Comparison of ENCODE assay signal across 12 mouse cellular contexts in the genomic region with DNA sequence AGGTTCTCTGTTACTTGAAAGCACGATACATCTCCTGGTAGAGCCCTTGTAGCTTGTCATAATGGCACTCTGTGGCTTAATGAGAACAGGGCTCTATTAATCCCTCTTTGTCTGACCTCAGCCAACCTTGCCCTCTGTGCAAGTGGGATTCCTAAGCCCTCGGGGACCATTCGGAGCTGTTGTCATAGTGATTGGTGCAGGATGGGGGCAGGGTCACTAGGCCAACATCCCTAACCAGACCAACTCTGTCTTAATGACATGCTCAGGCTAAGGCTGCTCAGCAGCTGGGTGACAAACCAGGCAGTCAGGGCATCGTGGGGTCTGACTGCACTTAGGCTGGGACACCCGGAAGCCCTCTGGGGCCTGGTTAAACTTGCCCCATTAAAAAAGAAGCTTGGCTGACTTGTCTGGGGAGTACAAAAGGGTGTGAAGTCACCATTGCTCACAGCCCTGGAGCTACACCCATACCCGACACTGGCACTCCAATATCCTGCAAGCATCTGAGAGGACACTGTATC. TPM values are rescaled to one million over a fixed set of nuclear protein-coding genes. Genes with fewer than 3 reads are reported as not detected.
DNase-seq lines count a peak whose midpoint lies in the region; ATAC-seq lines count a peak whose summit lies in the region.
"Had no signal": no experiment of that assay in that cellular context is flagged by ENCODE, and none has a peak within 500 bp of the region (broad histone marks: within the 10 kb centered on the region; RNA-seq: fewer than 3 reads in every experiment).

No protein-coding gene starts in this region.

- H3K9me3 ChIP-seq in midbrain, embryonic 12.5 days: no peaks in the 10 kb centered on the region
- H3K9me3 ChIP-seq: G1E; limb, embryonic 15.5 days had no signal

- H3K36me3 ChIP-seq in midbrain, embryonic 12.5 days: no peaks in the 10 kb centered on the region
- H3K36me3 ChIP-seq: G1E; limb, embryonic 15.5 days had no signal

- no peaks in the 10 kb centered on the region for H3K27me3 ChIP-seq in midbrain, embryonic 12.5 days
- H3K27me3 ChIP-seq: limb, embryonic 15.5 days had no signal

- peaks cover 17% of the 10 kb centered on the region for H3K4me1 ChIP-seq in midbrain, embryonic 12.5 days

- H3K4me3 ChIP-seq in midbrain, embryonic 12.5 days: no peak overlapping the region
- H3K4me3 ChIP-seq: limb, embryonic 15.5 days had no signal

- peak; percentile 88 for ATAC-seq in midbrain, embryonic 12.5 days (ENCODE audit: low FRiP score, low read depth)

- peak; percentile 58 for DNase-seq in Muller cell, postnatal 12 days (ENCODE audit: inconsistent ontology term)
- DNase-seq in embryo, embryonic 10 days (ENCODE audit: low spot score): peak; percentile 94
- DNase-seq in forelimb bud, embryonic 11.5 days (ENCODE audit: low read depth, low spot score): peak; percentile 69
- no peak for DNase-seq in right cerebral cortex, postnatal 4 days
- DNase-seq in adrenal gland, adult 2 months: no peak
- DNase-seq in left cerebral cortex, adult 18-20 months (ENCODE audit: low spot score in 2 of 2): no peak
- DNase-seq: adrenal gland, postnatal 36 days; kidney, adult 9 months; right cerebral cortex, postnatal 25 days had no signal

- H3K9ac ChIP-seq in midbrain, embryonic 12.5 days (replicated peaks): no peak overlapping the region
- H3K9ac ChIP-seq: limb, embryonic 15.5 days had no signal

- WGBS in midbrain, embryonic 12.5 days: 6% methylated on average over 6 of the region's 6 CpGs

- peak overlapping the region; percentile 54 for H3K27ac ChIP-seq in midbrain, embryonic 12.5 days (replicated peaks)
- H3K27ac ChIP-seq: limb, embryonic 15.5 days had no signal

- H3K4me2 ChIP-seq in midbrain, embryonic 12.5 days (replicated peaks): 0 out of 2 replicates have a peak overlapping the region, but pooled peaks have one; percentile 3
- H3K4me2 ChIP-seq: limb, embryonic 15.5 days had no signal

RNA-seq across cellular contexts. Expression of a gene that starts 51.1 kb away (rescaled TPM):
- polyA plus RNA-seq in midbrain, embryonic 12.5 days (2016; fragmentation: Nextera tagmentation; extraction: Ambion mirVana): 11.3 and 11.4 TPM in 2 replicates
- 10 to 100 TPM; 13.8 to 22.0 TPM for total RNA-seq in adrenal gland, adult 2 months (2021)
- polyA plus RNA-seq in adrenal gland, adult 2 months (2012; rRNA removed): 20.6 and 22.7 TPM in 2 replicates
- 10 to 100 TPM; 10.9 to 14.6 TPM for total RNA-seq in left cerebral cortex, adult 18-20 months (2021)

Comparison
In these comparisons a context has a peak if more than half of its experiments do, and no peak if none do; other contexts are left out.
1. DNase-seq: peak in Muller cell, postnatal 12 days (single experiment), embryo, embryonic 10 days (single experiment) and forelimb bud, embryonic 11.5 days (single experiment); none in right cerebral cortex, postnatal 4 days (single experiment), adrenal gland, adult 2 months (single experiment) and left cerebral cortex, adult 18-20 months (0 of 2).